Comparison of ENCODE assay signal across 25 mouse cellular contexts in genomic region chr5:134151895-134152294, GRCm38 (mm10). TPM values are rescaled to one million over a fixed set of nuclear protein-coding genes. Genes with fewer than 3 reads are reported as not detected.
A peak's percentile ranks its signal among the peaks of the same experiment; 100 is the strongest.
DNase-seq lines count a peak whose midpoint lies in the region; ATAC-seq and TF ChIP-seq lines count a peak whose summit lies in the region.
"Had no signal": no experiment of that assay in that cellular context is flagged by ENCODE, and none has a peak within 500 bp of the region (broad histone marks: within the 10 kb centered on the region; RNA-seq: fewer than 3 reads in every experiment).

No protein-coding gene starts in this region.

- H3K9ac ChIP-seq in embryonic facial prominence, embryonic 14.5 days (ENCODE audit: low read depth, low read length): no peak overlapping the region
- no peak overlapping the region for H3K9ac ChIP-seq in stomach, embryonic 15.5 days
- no peak overlapping the region for H3K9ac ChIP-seq in stomach, postnatal 0 days (ENCODE audit: low read length)
- H3K9ac ChIP-seq: embryonic facial prominence, embryonic 13.5 days; forebrain, embryonic 13.5 days; forebrain, embryonic 15.5 days; forebrain, postnatal 0 days had no signal

- H3K4me3 ChIP-seq in embryonic facial prominence, embryonic 14.5 days (ENCODE audit: low read depth, low read length): no peak overlapping the region
- H3K4me3 ChIP-seq in embryonic facial prominence, embryonic 10.5 days: no peak overlapping the region
- no peak overlapping the region for H3K4me3 ChIP-seq in stomach, embryonic 15.5 days (replicated peaks)
- no peak overlapping the region for H3K4me3 ChIP-seq in stomach, postnatal 0 days (ENCODE audit: low read depth, low read length)
- no peak overlapping the region for H3K4me3 ChIP-seq in myocyte
- H3K4me3 ChIP-seq: embryonic facial prominence, embryonic 13.5 days; forebrain, embryonic 13.5 days; forebrain, embryonic 15.5 days had no signal

- no peak for ATAC-seq in embryonic facial prominence, embryonic 14.5 days (ENCODE audit: low read depth)
- 0 out of 2 replicates have a peak, but pooled peaks have one; percentile 16 for ATAC-seq in stomach, embryonic 15.5 days (ENCODE audit: insufficient read depth, low FRiP score, low read depth)
- ATAC-seq in stomach, postnatal 0 days (ENCODE audit: low FRiP score, low TSS enrichment): no peak
- ATAC-seq in cerebellum, adult (ENCODE audit: insufficient number of reproducible peaks, low FRiP score, low TSS enrichment): no peak
- ATAC-seq: activated CD4-positive, CD25-positive, alpha-beta regulatory T cell, adult 4 months; CD4-positive, CD25-positive, alpha-beta regulatory T cell, adult 4 months; forebrain, embryonic 13.5 days; forebrain, embryonic 15.5 days; forebrain, postnatal 0 days; Patski had no signal

- H3K4me2 ChIP-seq in embryonic facial prominence, embryonic 14.5 days (ENCODE audit: low read depth, low read length): no peak overlapping the region
- H3K4me2 ChIP-seq in stomach, embryonic 15.5 days: no peak overlapping the region
- H3K4me2 ChIP-seq in stomach, postnatal 0 days (replicated peaks; ENCODE audit: low read depth): no peak overlapping the region
- H3K4me2 ChIP-seq in myocyte (ENCODE audit: low read depth): no peak overlapping the region
- H3K4me2 ChIP-seq: embryonic facial prominence, embryonic 13.5 days; forebrain, embryonic 13.5 days; forebrain, embryonic 15.5 days had no signal

- DNase-seq in embryonic facial prominence, embryonic 14.5 days (ENCODE audit: low spot score): peak; percentile 46
- DNase-seq in embryonic facial prominence, embryonic 10.5 days (ENCODE audit: low spot score): no peak
- DNase-seq in stomach, postnatal 0 days (ENCODE audit: low spot score): no peak
- DNase-seq: adrenal gland, adult 8-10 months; adrenal gland, postnatal 14 days; adrenal gland, postnatal 36 days; B cell, adult 2 months; cerebellum, adult 11 months; cerebellum, adult 18-20 months; cerebellum, adult 8-10 months; cerebellum, adult 9-11 months; cerebellum, postnatal 14 days; cerebellum, postnatal 36 days; forebrain, postnatal 0 days had no signal

- H3K27me3 ChIP-seq in embryonic facial prominence, embryonic 14.5 days (replicated peaks; ENCODE audit: control insufficient read depth, insufficient read depth, low read length): no peaks in the 10 kb centered on the region
- no peaks in the 10 kb centered on the region for H3K27me3 ChIP-seq in embryonic facial prominence, embryonic 10.5 days (replicated peaks; ENCODE audit: low read depth, poor library complexity, severe bottlenecking)
- H3K27me3 ChIP-seq in stomach, embryonic 15.5 days (replicated peaks): no peaks in the 10 kb centered on the region
- no peaks in the 10 kb centered on the region for H3K27me3 ChIP-seq in stomach, postnatal 0 days (ENCODE audit: control insufficient read depth, insufficient read depth, low read length)
- H3K27me3 ChIP-seq in myocyte (ENCODE audit: control insufficient read depth, insufficient read depth, insufficient read length): no peaks in the 10 kb centered on the region
- H3K27me3 ChIP-seq: CH12.LX; embryonic facial prominence, embryonic 13.5 days; forebrain, embryonic 13.5 days; forebrain, embryonic 15.5 days; Patski had no signal

- no peak for TF ChIP-seq POLR2A in myocyte (IDR thresholded peaks at IDR 0.05; ENCODE audit: insufficient read length, low read depth)

- 81% methylated on average over 11 of the region's 11 CpGs for WGBS in embryonic facial prominence, embryonic 14.5 days
- WGBS in embryonic facial prominence, embryonic 10.5 days: 85% methylated on average over 11 of the region's 11 CpGs
- WGBS in stomach, embryonic 15.5 days: 69% methylated on average over 11 of the region's 11 CpGs
- 79% methylated on average over 11 of the region's 11 CpGs for WGBS in stomach, postnatal 0 days

- no peak for TF ChIP-seq EP300 in stomach, postnatal 0 days (optimal IDR thresholded peaks at IDR 0.05)

- no peaks in the 10 kb centered on the region for H3K4me1 ChIP-seq in embryonic facial prominence, embryonic 14.5 days (ENCODE audit: control insufficient read depth, insufficient read depth, low read length)
- H3K4me1 ChIP-seq in embryonic facial prominence, embryonic 10.5 days: no peaks in the 10 kb centered on the region
- no peaks in the 10 kb centered on the region for H3K4me1 ChIP-seq in stomach, embryonic 15.5 days
- no peaks in the 10 kb centered on the region for H3K4me1 ChIP-seq in stomach, postnatal 0 days (replicated peaks; ENCODE audit: control insufficient read depth, insufficient read depth)
- H3K4me1 ChIP-seq: embryonic facial prominence, embryonic 13.5 days; forebrain, embryonic 13.5 days; forebrain, embryonic 15.5 days had no signal

- peaks cover 88% of the 10 kb centered on the region for H3K36me3 ChIP-seq in embryonic facial prominence, embryonic 14.5 days (ENCODE audit: control insufficient read depth, insufficient read depth, low read length)
- peaks cover 98% of the 10 kb centered on the region for H3K36me3 ChIP-seq in embryonic facial prominence, embryonic 10.5 days (replicated peaks)
- H3K36me3 ChIP-seq in stomach, embryonic 15.5 days: peaks cover 44% of the 10 kb centered on the region
- H3K36me3 ChIP-seq in stomach, postnatal 0 days (ENCODE audit: control insufficient read depth, insufficient read depth, low read length): peaks cover 31% of the 10 kb centered on the region
- no peaks in the 10 kb centered on the region for H3K36me3 ChIP-seq in myocyte (ENCODE audit: control insufficient read depth, insufficient read depth)

- H3K9me3 ChIP-seq in embryonic facial prominence, embryonic 14.5 days (ENCODE audit: control insufficient read depth, low read length): no peaks in the 10 kb centered on the region
- no peaks in the 10 kb centered on the region for H3K9me3 ChIP-seq in embryonic facial prominence, embryonic 10.5 days
- no peaks in the 10 kb centered on the region for H3K9me3 ChIP-seq in stomach, embryonic 15.5 days
- no peaks in the 10 kb centered on the region for H3K9me3 ChIP-seq in stomach, postnatal 0 days (ENCODE audit: control insufficient read depth, low read length)
- H3K9me3 ChIP-seq: embryonic facial prominence, embryonic 13.5 days; forebrain, embryonic 13.5 days; forebrain, embryonic 15.5 days had no signal

- no peak overlapping the region for H3ac ChIP-seq in myocyte (ENCODE audit: control insufficient read depth, insufficient read length)

- no peaks in the 10 kb centered on the region for H3K79me2 ChIP-seq in myocyte (ENCODE audit: control insufficient read depth, insufficient read depth)

- H3K27ac ChIP-seq in embryonic facial prominence, embryonic 14.5 days (replicated peaks; ENCODE audit: low read depth, low read length): no peak overlapping the region
- H3K27ac ChIP-seq in embryonic facial prominence, embryonic 10.5 days (replicated peaks): no peak overlapping the region
- H3K27ac ChIP-seq in stomach, embryonic 15.5 days: no peak overlapping the region
- H3K27ac ChIP-seq in stomach, postnatal 0 days (replicated peaks): no peak overlapping the region
- H3K27ac ChIP-seq: embryonic facial prominence, embryonic 13.5 days; forebrain, embryonic 13.5 days; forebrain, embryonic 15.5 days had no signal

- TF ChIP-seq CTCF in stomach, postnatal 0 days (IDR thresholded peaks at IDR 0.05; ENCODE audit: low read depth): no peak

TF ChIP-seq in myocyte, 11 proteins besides CTCF, POLR2A, EP300 and RAD21:
- TF ChIP-seq TCF3 (IDR thresholded peaks at IDR 0.05; ENCODE audit: insufficient read length, low read depth) (no peak), MYOG (IDR thresholded peaks at IDR 0.05; ENCODE audit: control insufficient read depth in 1 of 3, insufficient read depth in 1 of 3, insufficient read length in 2 of 3, low read depth in 2 of 3) (peak in 2 of 3 experiments; percentile 3), MYOD1 (IDR thresholded peaks at IDR 0.05; ENCODE audit: control insufficient read depth in 1 of 3, insufficient read length in 2 of 3, low read depth in 2 of 3) (peak in 2 of 3 experiments; percentile 57 to 60)

RNA-seq across cellular contexts. Expression of gene Rcc1l, which starts 24.7 kb away (rescaled TPM):
- polyA plus RNA-seq in embryonic facial prominence, embryonic 14.5 days (2014; fragmentation: Nextera tagmentation; extraction: Ambion mirVana): 26.1 and 27.3 TPM in 2 replicates
- 41.9 and 42.1 TPM in 2 replicates for polyA plus RNA-seq in embryonic facial prominence, embryonic 10.5 days (2016; fragmentation: Nextera tagmentation; extraction: Ambion mirVana)
- 27.3 and 30.8 TPM in 2 replicates for polyA plus RNA-seq in stomach, embryonic 15.5 days (2015; fragmentation: Nextera tagmentation; extraction: Ambion mirVana)
- 17.6 and 18.0 TPM in 2 replicates for polyA plus RNA-seq in stomach, postnatal 0 days (2015; fragmentation: Nextera tagmentation; extraction: Ambion mirVana)
- 16.9 TPM for polyA plus RNA-seq in myocyte (2012; fragmentation: generic; extraction: Trizol)

RNA-seq across cellular contexts. Expression of gene Gtf2ird2, which starts 31.9 kb away (rescaled TPM):
- polyA plus RNA-seq in embryonic facial prominence, embryonic 14.5 days (2014; fragmentation: Nextera tagmentation; extraction: Ambion mirVana): 6.6 and 7.3 TPM in 2 replicates
- 8.1 and 8.5 TPM in 2 replicates for polyA plus RNA-seq in embryonic facial prominence, embryonic 10.5 days (2016; fragmentation: Nextera tagmentation; extraction: Ambion mirVana)
- 7.7 and 8.2 TPM in 2 replicates for polyA plus RNA-seq in stomach, embryonic 15.5 days (2015; fragmentation: Nextera tagmentation; extraction: Ambion mirVana)
- polyA plus RNA-seq in stomach, postnatal 0 days (2015; fragmentation: Nextera tagmentation; extraction: Ambion mirVana): 3.2 and 3.7 TPM in 2 replicates
- polyA plus RNA-seq in myocyte (2012; fragmentation: generic; extraction: Trizol): 4.8 TPM

RNA-seq across cellular contexts. Expression of gene Castor2, which starts 52.4 kb away (rescaled TPM):
- polyA plus RNA-seq in embryonic facial prominence, embryonic 14.5 days (2014; fragmentation: Nextera tagmentation; extraction: Ambion mirVana): 11.7 and 13.5 TPM in 2 replicates
- polyA plus RNA-seq in embryonic facial prominence, embryonic 10.5 days (2016; fragmentation: Nextera tagmentation; extraction: Ambion mirVana): 7.6 and 8.9 TPM in 2 replicates
- 4.5 and 5.1 TPM in 2 replicates for polyA plus RNA-seq in stomach, embryonic 15.5 days (2015; fragmentation: Nextera tagmentation; extraction: Ambion mirVana)
- 3.8 and 4.0 TPM in 2 replicates for polyA plus RNA-seq in stomach, postnatal 0 days (2015; fragmentation: Nextera tagmentation; extraction: Ambion mirVana)
- 7.3 TPM for polyA plus RNA-seq in myocyte (2012; fragmentation: generic; extraction: Trizol)
- polyA plus RNA-seq: G1E had no signal
